Mouse (Mus musculus) cortical plate, adult 2 months (tissue): ENCODE results near the gene Zfp384.
A peak's percentile ranks its signal among the peaks of the same experiment; 100 is the strongest.

ENCODE experiments used
- CTCF ChIP-seq: fragments of 200-500 bp; IDR thresholded peaks from 2 replicates; pipeline ENCODE4 v1.5.1; 2011; ENCODE audit warnings: mild to moderate bottlenecking, control low read depth, low read length; ENCODE audit not compliant: insufficient read depth; ENCODE audit errors: extremely low read depth
- POLR2A ChIP-seq: fragments of 200-500 bp; IDR thresholded peaks from 2 replicates; pipeline ENCODE4 v1.6.1; 2011; ENCODE audit warnings: mild to moderate bottlenecking, low read length, control low read depth; ENCODE audit not compliant: insufficient read depth; ENCODE audit errors: extremely low read depth

- TF ChIP-seq CTCF (peak; percentile 46; the same call in 1 of the 2 replicates), POLR2A (no peak)
These were observed 41.2 kb upstream of the Zfp384 start for GRCm38 (mm10) chr6:124967766-124968165.
